ENCODE assay signal across 13 mouse cellular contexts in genomic region chr14:54442548-54442947, GRCm38 (mm10). TPM values are rescaled to one million over a fixed set of nuclear protein-coding genes. Genes with fewer than 3 reads are reported as not detected.
DNase-seq lines count a peak whose midpoint lies in the region; ATAC-seq and TF ChIP-seq lines count a peak whose summit lies in the region.
"Had no signal": no experiment of that assay in that cellular context is flagged by ENCODE, and none has a peak within 500 bp of the region (broad histone marks: within the 10 kb centered on the region; RNA-seq: fewer than 3 reads in every experiment).

No protein-coding gene starts in this region.

- H3K27me3 ChIP-seq in lung, embryonic 14.5 days (ENCODE audit: insufficient read depth, low read length): no peaks in the 10 kb centered on the region
- no peaks in the 10 kb centered on the region for H3K27me3 ChIP-seq in intestine, embryonic 16.5 days (replicated peaks; ENCODE audit: control insufficient read depth, insufficient read depth, low read length)
- no peaks in the 10 kb centered on the region for H3K27me3 ChIP-seq in stomach, embryonic 16.5 days (ENCODE audit: control insufficient read depth, insufficient read depth, low read length)

- no peak overlapping the region for H3K9ac ChIP-seq in lung, embryonic 14.5 days
- H3K9ac ChIP-seq in intestine, embryonic 16.5 days (ENCODE audit: low read depth, low read length): no peak overlapping the region
- H3K9ac ChIP-seq in stomach, embryonic 16.5 days (ENCODE audit: low read length): no peak overlapping the region

- TF ChIP-seq CTCF in gastrocnemius, adult 2 months (IDR thresholded peaks at IDR 0.05): no peak
- no peak for TF ChIP-seq CTCF in lung, embryonic 14.5 days (IDR thresholded peaks at IDR 0.05; ENCODE audit: low read depth)
- no peak for TF ChIP-seq CTCF in lung, adult 2 months (IDR thresholded peaks at IDR 0.05; ENCODE audit: insufficient read depth, low read length)

- WGBS in lung, embryonic 14.5 days: 87% methylated on average over 3 of the region's 3 CpGs
- 70% methylated on average over 3 of the region's 3 CpGs for WGBS in lung, adult 2 months
- 83% methylated on average over 3 of the region's 3 CpGs for WGBS in intestine, embryonic 16.5 days
- 79% methylated on average over 3 of the region's 3 CpGs for whole genome bisulfite sequencing in stomach, embryonic 16.5 days

- intact Hi-C loops in gastrocnemius, adult 2 months (cut with DNase I): no loop called here
- intact Hi-C loops in gastrocnemius, postnatal 36 days (cut with DNase I): no loop called here

- no peak for DNase-seq in gastrocnemius, adult 2 months
- DNase-seq in gastrocnemius, postnatal 36 days: no peak
- no peak for DNase-seq in lung, embryonic 14.5 days
- no peak for DNase-seq in lung, adult 2 months
- no peak for DNase-seq in adrenal gland, postnatal 14 days
- DNase-seq in layer of hippocampus, postnatal 14 days (ENCODE audit: low spot score in 2 of 2): no peak
- DNase-seq: cerebellum, adult 9-10 months; lung, postnatal 36 days had no signal

- H3K36me3 ChIP-seq in lung, embryonic 14.5 days (ENCODE audit: insufficient read depth): peaks cover 49% of the 10 kb centered on the region
- H3K36me3 ChIP-seq in intestine, embryonic 16.5 days (ENCODE audit: control insufficient read depth, insufficient read depth, low read length): peaks cover 21% of the 10 kb centered on the region
- peaks cover 8% of the 10 kb centered on the region for H3K36me3 ChIP-seq in stomach, embryonic 16.5 days (ENCODE audit: control insufficient read depth, insufficient read depth, low read length)

- no peak overlapping the region for H3K4me2 ChIP-seq in lung, embryonic 14.5 days
- H3K4me2 ChIP-seq in intestine, embryonic 16.5 days (ENCODE audit: low read depth, low read length): no peak overlapping the region
- no peak overlapping the region for H3K4me2 ChIP-seq in stomach, embryonic 16.5 days (ENCODE audit: low read depth, low read length)

- H3K4me1 ChIP-seq in lung, embryonic 14.5 days (ENCODE audit: insufficient read depth): no peaks in the 10 kb centered on the region; the same call in 1 of the 2 replicates
- peaks cover 4% of the 10 kb centered on the region; the same call in 1 of the 2 replicates for H3K4me1 ChIP-seq in lung, adult 2 months (ENCODE audit: control insufficient read depth, insufficient read depth, low read length)
- peaks cover 11% of the 10 kb centered on the region; the same call in 1 of the 2 replicates for H3K4me1 ChIP-seq in intestine, embryonic 16.5 days (ENCODE audit: control insufficient read depth, insufficient read depth, low read length)
- peaks cover 16% of the 10 kb centered on the region for H3K4me1 ChIP-seq in stomach, embryonic 16.5 days (ENCODE audit: control insufficient read depth, insufficient read depth, low read length)

- H3K4me3 ChIP-seq in gastrocnemius, adult 2 months: no peak overlapping the region
- no peak overlapping the region for H3K4me3 ChIP-seq in lung, embryonic 14.5 days (ENCODE audit: low read depth, low read length)
- H3K4me3 ChIP-seq in lung, adult 2 months (replicated peaks; ENCODE audit: extremely low read depth, low read depth, low read length): no peak overlapping the region
- H3K4me3 ChIP-seq in intestine, embryonic 16.5 days (ENCODE audit: low read length): no peak overlapping the region
- H3K4me3 ChIP-seq in stomach, embryonic 16.5 days (replicated peaks; ENCODE audit: low read length): no peak overlapping the region
- H3K4me3 ChIP-seq: heart, adult 2 months had no signal

- peak overlapping the region; percentile 83 for H3K27ac ChIP-seq in gastrocnemius, adult 2 months
- H3K27ac ChIP-seq in lung, embryonic 14.5 days (ENCODE audit: low read depth): peak overlapping the region; percentile 82
- peak overlapping the region; percentile 33; the same call in 1 of the 2 replicates for H3K27ac ChIP-seq in intestine, embryonic 16.5 days (ENCODE audit: low read length)
- peak overlapping the region; percentile 94 for H3K27ac ChIP-seq in stomach, embryonic 16.5 days (ENCODE audit: low read length)

- TF ChIP-seq POLR2A in lung, adult 2 months (IDR thresholded peaks at IDR 0.05; ENCODE audit: borderline replicate concordance, extremely low read depth, low read depth, low read length): no peak

- H3K9me3 ChIP-seq in lung, embryonic 14.5 days (ENCODE audit: low read depth, low read length): no peaks in the 10 kb centered on the region
- no peaks in the 10 kb centered on the region for H3K9me3 ChIP-seq in intestine, embryonic 16.5 days (ENCODE audit: control insufficient read depth, low read length)
- no peaks in the 10 kb centered on the region for H3K9me3 ChIP-seq in stomach, embryonic 16.5 days (replicated peaks; ENCODE audit: control insufficient read depth, low read length)
- H3K9me3 ChIP-seq: G1E had no signal

- ATAC-seq in lung, embryonic 14.5 days (ENCODE audit: insufficient read depth): peak; percentile 10; the same call in 1 of the 2 replicates
- no peak for ATAC-seq in intestine, embryonic 16.5 days
- no peak for ATAC-seq in stomach, embryonic 16.5 days (ENCODE audit: insufficient read depth, low FRiP score)
- ATAC-seq: inflammation-experienced regulatory T-cells, adult 6 months had no signal

RNA-seq across cellular contexts. Expression of gene Mmp14, which starts 11.1 kb away (rescaled TPM):
- total RNA-seq in gastrocnemius, adult 2 months (2021): 10 to 100 TPM in 1 of 2 experiments, 1 to 10 TPM in 1; 8.5 to 14.0 TPM
- 10 to 100 TPM; 10.7 to 10.8 TPM for total RNA-seq in gastrocnemius, postnatal 36 days (2021)
- 182 and 187 TPM in 2 replicates for polyA plus RNA-seq in lung, embryonic 14.5 days (2014; fragmentation: Nextera tagmentation; extraction: Ambion mirVana)
- 119 and 130 TPM in 2 replicates for polyA plus RNA-seq in lung, adult 2 months (2012; rRNA removed)
- 89.7 and 90.7 TPM in 2 replicates for polyA plus RNA-seq in intestine, embryonic 16.5 days (2015; fragmentation: Nextera tagmentation; extraction: Ambion mirVana)
- 120 and 126 TPM in 2 replicates for polyA plus RNA-seq in stomach, embryonic 16.5 days (2015; fragmentation: Nextera tagmentation; extraction: Ambion mirVana)
- total RNA-seq in adrenal gland, postnatal 14 days (2021): 77.7 and 101 TPM in 2 replicates
- 10 to 100 TPM; 20.0 to 29.8 TPM for total RNA-seq in layer of hippocampus, postnatal 14 days (2021)

RNA-seq across cellular contexts. Expression of gene Mrpl52, which starts 15.8 kb away (rescaled TPM):
- total RNA-seq in gastrocnemius, adult 2 months (2021): 100 to 1,000 TPM; 102 to 111 TPM
- 10 to 100 TPM; 87.6 to 92.8 TPM for total RNA-seq in gastrocnemius, postnatal 36 days (2021)
- polyA plus RNA-seq in lung, embryonic 14.5 days (2014; fragmentation: Nextera tagmentation; extraction: Ambion mirVana): 274 and 280 TPM in 2 replicates
- 185 and 290 TPM in 2 replicates for polyA plus RNA-seq in lung, adult 2 months (2012; rRNA removed)
- polyA plus RNA-seq in intestine, embryonic 16.5 days (2015; fragmentation: Nextera tagmentation; extraction: Ambion mirVana): 249 and 267 TPM in 2 replicates
- 206 and 264 TPM in 2 replicates for polyA plus RNA-seq in stomach, embryonic 16.5 days (2015; fragmentation: Nextera tagmentation; extraction: Ambion mirVana)
- total RNA-seq in adrenal gland, postnatal 14 days (2021): 186 TPM in 2 replicates
- total RNA-seq in layer of hippocampus, postnatal 14 days (2021): 10 to 100 TPM; 92.7 to 96.6 TPM

RNA-seq across cellular contexts. Expression of gene Lrp10, which starts 21.4 kb away (rescaled TPM):
- total RNA-seq in gastrocnemius, adult 2 months (2021): 10 to 100 TPM; 27.9 to 36.5 TPM
- total RNA-seq in gastrocnemius, postnatal 36 days (2021): 10 to 100 TPM; 34.2 to 36.1 TPM
- 46.1 and 46.2 TPM in 2 replicates for polyA plus RNA-seq in lung, embryonic 14.5 days (2014; fragmentation: Nextera tagmentation; extraction: Ambion mirVana)
- polyA plus RNA-seq in lung, adult 2 months (2012; rRNA removed): 184 and 199 TPM in 2 replicates
- 53.4 and 65.3 TPM in 2 replicates for polyA plus RNA-seq in intestine, embryonic 16.5 days (2015; fragmentation: Nextera tagmentation; extraction: Ambion mirVana)
- polyA plus RNA-seq in stomach, embryonic 16.5 days (2015; fragmentation: Nextera tagmentation; extraction: Ambion mirVana): 39.6 and 40.3 TPM in 2 replicates
- total RNA-seq in adrenal gland, postnatal 14 days (2021): 92.0 and 92.5 TPM in 2 replicates
- 10 to 100 TPM; 40.3 to 45.1 TPM for total RNA-seq in layer of hippocampus, postnatal 14 days (2021)

RNA-seq across cellular contexts. Expression of gene Slc7a7, which starts 25.0 kb away (rescaled TPM):
- 1 to 10 TPM in 1 of 2 experiments, under 1 TPM in 1; 0.56 to 2.0 TPM for total RNA-seq in gastrocnemius, adult 2 months (2021)
- 1 to 10 TPM in 1 of 2 experiments, under 1 TPM in 1; 0.97 to 1.5 TPM for total RNA-seq in gastrocnemius, postnatal 36 days (2021)
- 7.4 and 7.6 TPM in 2 replicates for polyA plus RNA-seq in lung, embryonic 14.5 days (2014; fragmentation: Nextera tagmentation; extraction: Ambion mirVana)
- 23.1 and 29.2 TPM in 2 replicates for polyA plus RNA-seq in lung, adult 2 months (2012; rRNA removed)
- 93.8 and 111 TPM in 2 replicates for polyA plus RNA-seq in intestine, embryonic 16.5 days (2015; fragmentation: Nextera tagmentation; extraction: Ambion mirVana)
- polyA plus RNA-seq in stomach, embryonic 16.5 days (2015; fragmentation: Nextera tagmentation; extraction: Ambion mirVana): 19.0 and 23.0 TPM in 2 replicates
- total RNA-seq in adrenal gland, postnatal 14 days (2021): 4.6 and 6.5 TPM in 2 replicates
- total RNA-seq in layer of hippocampus, postnatal 14 days (2021): 1 to 10 TPM; 2.4 to 2.5 TPM

RNA-seq across cellular contexts. Expression of gene Rem2, which starts 33.4 kb away (rescaled TPM):
- not detected for total RNA-seq in gastrocnemius, adult 2 months (2021)
- total RNA-seq in gastrocnemius, postnatal 36 days (2021): not detected
- polyA plus RNA-seq in lung, embryonic 14.5 days (2014; fragmentation: Nextera tagmentation; extraction: Ambion mirVana): 8.1 and 8.3 TPM in 2 replicates
- 3.0 TPM in 2 replicates for polyA plus RNA-seq in lung, adult 2 months (2012; rRNA removed)
- 1.2 and 1.6 TPM in 2 replicates for polyA plus RNA-seq in intestine, embryonic 16.5 days (2015; fragmentation: Nextera tagmentation; extraction: Ambion mirVana)
- 1.5 TPM in 2 replicates for polyA plus RNA-seq in stomach, embryonic 16.5 days (2015; fragmentation: Nextera tagmentation; extraction: Ambion mirVana)
- total RNA-seq in adrenal gland, postnatal 14 days (2021): 0.75 and 0.93 TPM in 2 replicates
- 10 to 100 TPM; 31.3 to 33.2 TPM for total RNA-seq in layer of hippocampus, postnatal 14 days (2021)
- total RNA-seq: G1E; heart, adult 2 months had no signal
- polyA plus RNA-seq: heart, adult 2 months had no signal

Comparison
In these comparisons a context has a peak if more than half of its experiments do, and no peak if none do; other contexts are left out.
1. H3K27ac ChIP-seq: peak in every context shown above with its lines; median percentile 94 in stomach, embryonic 16.5 days; 83 in gastrocnemius, adult 2 months; 82 in lung, embryonic 14.5 days; 33 in intestine, embryonic 16.5 days.